Mouse (Mus musculus) olfactory bulb, adult 2 months (tissue): ENCODE measurements around the gene Cntn2.

Experiments
- CTCF ChIP-seq: fragments of 200-500 bp; IDR thresholded peaks from 2 replicates; pipeline ENCODE4 v1.5.1; 2012; ENCODE audit warnings: low read depth, mild to moderate bottlenecking, low read length, moderate library complexity; ENCODE audit not compliant: insufficient read depth
- POLR2A ChIP-seq: fragments of 200-500 bp; IDR thresholded peaks from 2 replicates; pipeline ENCODE4 v1.6.1; 2012; ENCODE audit warnings: mild to moderate bottlenecking, low read depth, low read length, moderate library complexity; ENCODE audit not compliant: insufficient read depth

GRCm38 (mm10) chr1:132530631-132531191 lies 12.3 kb downstream of the Cntn2 start:
- TF ChIP-seq CTCF = no peak
- TF ChIP-seq POLR2A = no peak
